Mouse (Mus musculus) C2C12 (cell line): ENCODE measurements around the gene Zswim1.

Experiments used
- CEBPB ChIP-seq: IDR thresholded peaks from one replicate; pipeline ENCODE4 v1.6.1; 2011; ENCODE audit warnings: low read depth, mild to moderate bottlenecking, control low read depth, moderate library complexity
- CTCF ChIP-seq: IDR thresholded peaks from one replicate; pipeline ENCODE4 v1.5.1; 2011; ENCODE audit not compliant: control insufficient read depth, insufficient read depth, insufficient read length
- MAX ChIP-seq: IDR thresholded peaks from one replicate; pipeline ENCODE4 v1.6.1; 2011; ENCODE audit warnings: mild to moderate bottlenecking, control low read depth
- MYOD1 ChIP-seq: IDR thresholded peaks from one replicate; pipeline ENCODE4 v1.6.1; 2011; ENCODE audit warnings: low read depth; ENCODE audit not compliant: control insufficient read depth, insufficient read length
- MYOG ChIP-seq: IDR thresholded peaks from one replicate; pipeline ENCODE4 v1.6.1; 2011; ENCODE audit not compliant: control insufficient read depth, insufficient read length; ENCODE audit errors: extremely low read depth
- USF1 ChIP-seq: IDR thresholded peaks from one replicate; pipeline ENCODE4 v1.6.1; 2011; ENCODE audit warnings: low read depth, mild to moderate bottlenecking, control low read depth, moderate library complexity

GRCm38 (mm10) chr2:164777246-164778014 lies 45.1 kb upstream of the Zswim1 start:
- TF ChIP-seq CTCF = no peak
- no peak for TF ChIP-seq USF1
- TF ChIP-seq CEBPB = no peak
- no peak for TF ChIP-seq MYOD1
- no peak for TF ChIP-seq MAX
- TF ChIP-seq MYOG = no peak
